Mouse (Mus musculus) embryo, embryonic 9.5 days (tissue): Measurements from ENCODE around the gene Ccdc30.

Source experiments
- DNase-seq: peaks from one replicate; pipeline ENCODE4 v3.0.0-alpha.2; 2017; ENCODE audit errors: extremely low spot score

Ccdc30 gene

GRCm38 (mm10) chr4:119415072-119415753, at the start of gene Ccdc30:
Ccdc30 (minus strand) TSS chr4:119415521.
- DNase-seq: peak; percentile 95

DNA sequence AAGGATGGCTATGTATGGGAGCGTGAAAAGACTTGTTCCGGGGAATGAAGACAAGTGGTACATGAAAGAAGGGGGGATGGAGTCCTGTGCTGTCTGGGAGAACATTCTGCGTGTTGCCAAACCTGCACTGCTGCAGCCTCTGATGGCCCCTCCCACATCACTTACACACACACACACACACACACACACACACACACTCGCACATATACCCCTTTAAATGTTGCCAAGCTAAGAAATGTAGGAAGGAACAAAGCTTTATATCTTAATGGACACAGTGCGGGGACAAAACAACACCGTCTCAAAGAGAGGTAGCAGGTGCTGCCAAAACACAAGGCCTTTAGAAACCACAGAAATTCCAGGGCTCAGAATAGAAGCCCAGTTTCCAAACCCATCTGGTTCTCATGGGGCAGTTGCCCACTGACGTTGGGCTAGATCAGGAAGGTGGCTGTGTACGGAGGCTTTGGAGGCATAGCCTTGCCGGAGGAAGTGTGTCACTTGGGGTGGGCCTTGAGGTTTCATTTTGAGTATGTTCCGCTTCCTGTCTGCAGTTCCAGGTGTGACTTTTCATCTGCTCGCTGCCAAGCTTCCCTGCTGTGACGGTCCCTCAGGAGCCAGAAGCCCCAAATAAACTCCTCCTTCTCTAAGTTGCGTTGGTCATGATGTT, 48.6 kb upstream of the Ccdc30 start:
- DNase-seq: no peak

GRCm38 (mm10) chr4:119462858-119463755, 47.8 kb upstream of the Ccdc30 start:
- peak; percentile 14 for DNase-seq

DNA sequence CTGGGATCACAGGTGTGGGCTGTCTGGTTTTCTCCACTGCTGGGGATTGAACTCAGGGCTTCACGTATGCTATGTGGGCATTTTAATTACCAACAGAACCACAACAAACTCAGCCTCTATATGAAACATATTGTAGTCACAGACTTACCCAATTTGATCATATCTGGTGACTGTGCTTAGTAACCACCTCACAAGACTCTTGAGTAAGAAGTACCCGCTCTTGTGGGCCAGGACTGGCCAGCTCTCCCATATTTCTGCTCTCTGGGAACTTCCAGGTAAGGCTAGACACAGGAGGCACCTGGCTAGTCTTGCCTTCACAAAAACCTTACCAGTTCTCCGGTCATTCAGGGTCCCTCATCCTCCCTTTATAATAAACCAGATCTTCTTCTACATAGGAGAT, 47.1 kb upstream of the Ccdc30 start:
- no peak for DNase-seq

GRCm38 (mm10) chr4:119460728-119461141, 45.4 kb upstream of the Ccdc30 start:
- no peak for DNase-seq

GRCm38 (mm10) chr4:119460296-119460695, 45.0 kb upstream of the Ccdc30 start:
- peak; percentile 9 for DNase-seq

DNA sequence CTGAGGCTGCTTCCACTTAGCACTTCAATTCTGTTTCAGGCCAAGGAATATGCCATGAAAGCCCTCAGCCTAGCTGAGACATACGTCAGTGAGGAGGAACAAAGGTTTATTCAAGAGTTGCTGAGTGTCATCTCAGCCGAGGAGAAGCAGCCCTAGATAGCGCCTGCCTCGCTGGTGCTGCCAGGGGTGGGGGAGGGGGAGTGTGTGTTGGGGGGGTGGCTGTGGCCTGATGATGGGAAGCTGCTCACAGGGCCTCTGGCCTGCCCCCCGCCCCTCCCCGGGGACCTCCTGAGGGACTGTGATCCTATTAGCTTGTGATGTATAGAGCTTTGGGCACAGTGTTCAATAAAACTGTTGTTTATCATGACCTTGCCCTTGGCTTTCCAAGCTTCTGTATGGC, 38.2 kb upstream of the Ccdc30 start:
- peak; percentile 13 for DNase-seq

DNA sequence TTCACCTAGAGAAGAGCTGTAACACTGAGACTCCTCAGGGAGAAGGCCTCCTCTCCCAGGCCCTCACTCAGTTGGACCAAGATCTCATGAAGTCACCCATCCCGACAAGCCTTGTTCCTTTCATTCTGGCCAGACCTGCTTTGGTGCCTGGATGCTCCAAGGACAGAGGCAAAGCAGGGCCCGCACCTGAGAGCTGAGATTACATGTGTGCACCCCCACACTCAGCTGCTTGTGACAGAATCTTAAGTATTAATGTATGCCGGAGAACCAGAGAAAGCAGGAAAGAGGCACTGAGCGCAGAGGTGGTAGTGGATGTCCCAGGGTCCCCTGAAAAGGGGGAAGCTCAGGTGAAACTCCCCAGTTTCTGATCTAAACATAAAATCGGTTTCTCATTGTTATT, 37.8 kb upstream of the Ccdc30 start:
- DNase-seq: no peak

- DNase-seq: no peak
Measured at GRCm38 (mm10) chr4:119450436-119450835, 35.1 kb upstream of the Ccdc30 start.

GRCm38 (mm10) chr4:119447786-119448185, 32.5 kb upstream of the Ccdc30 start:
- DNase-seq: no peak

DNA sequence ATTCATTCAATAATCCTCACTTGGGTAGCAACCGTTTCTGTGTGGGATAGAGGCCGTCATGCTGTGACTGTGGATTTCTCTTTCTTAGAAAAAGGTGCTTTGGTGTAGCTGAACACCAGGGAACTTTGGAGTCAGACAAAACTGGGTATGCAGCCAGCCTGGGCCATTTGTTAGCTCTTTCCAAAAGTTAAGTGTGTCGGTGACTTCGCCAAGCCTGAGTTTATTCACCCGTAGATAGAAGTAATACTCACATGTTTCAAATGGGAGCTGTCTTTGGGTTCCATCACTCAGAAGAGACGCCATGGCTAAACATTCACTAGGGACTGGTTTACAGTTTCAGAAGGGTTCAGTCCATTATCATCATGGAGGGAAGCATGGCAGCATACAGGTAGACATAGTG, 31.9 kb upstream of the Ccdc30 start:
- no peak for DNase-seq

- DNase-seq: no peak
Measured at GRCm38 (mm10) chr4:119442539-119442938, 27.2 kb upstream of the Ccdc30 start.

DNA sequence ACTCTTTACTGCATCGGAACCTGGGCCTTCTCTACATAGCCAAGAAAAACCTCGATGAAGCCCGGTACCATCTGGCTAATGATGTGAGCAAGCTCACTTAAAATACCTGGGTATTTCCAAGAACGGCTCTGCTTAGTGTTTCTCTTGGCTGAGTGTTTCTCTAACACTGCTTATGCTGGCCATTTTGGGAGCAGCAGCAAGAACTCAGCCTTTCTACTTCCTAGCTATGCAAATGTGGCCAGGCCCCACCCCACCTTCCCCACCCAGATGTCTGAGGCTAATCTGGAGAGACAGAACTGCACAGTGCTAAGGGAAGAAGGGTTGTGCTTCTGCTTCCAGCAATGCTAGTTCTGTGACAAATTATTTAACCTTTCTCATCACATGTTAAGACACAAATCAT, 26.5 kb upstream of the Ccdc30 start:
- DNase-seq: no peak

DNA sequence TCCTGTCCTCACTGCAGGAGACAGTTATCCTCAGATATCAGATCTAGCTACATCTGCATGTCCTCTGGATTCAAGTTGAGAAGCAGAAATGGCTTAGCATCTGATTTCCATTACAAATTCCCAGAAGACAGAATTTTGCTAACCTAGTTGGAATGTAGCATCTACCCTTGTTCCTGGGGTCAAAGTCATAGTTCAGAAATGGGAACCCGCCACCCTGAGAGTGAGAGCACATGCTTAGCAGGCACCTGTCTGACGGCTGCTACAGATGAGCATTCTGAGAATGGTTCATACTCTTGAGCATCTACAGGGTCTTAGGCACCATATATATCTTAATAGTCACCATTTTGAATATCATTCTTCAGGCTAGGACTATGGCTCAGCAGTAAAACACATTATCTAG, 22.6 kb upstream of the Ccdc30 start:
- DNase-seq: no peak

GRCm38 (mm10) chr4:119430678-119431077, 15.4 kb upstream of the Ccdc30 start:
- DNase-seq: peak; percentile 31

- DNase-seq: no peak
Measured at GRCm38 (mm10) chr4:119427680-119428079, 12.4 kb upstream of the Ccdc30 start.

DNA sequence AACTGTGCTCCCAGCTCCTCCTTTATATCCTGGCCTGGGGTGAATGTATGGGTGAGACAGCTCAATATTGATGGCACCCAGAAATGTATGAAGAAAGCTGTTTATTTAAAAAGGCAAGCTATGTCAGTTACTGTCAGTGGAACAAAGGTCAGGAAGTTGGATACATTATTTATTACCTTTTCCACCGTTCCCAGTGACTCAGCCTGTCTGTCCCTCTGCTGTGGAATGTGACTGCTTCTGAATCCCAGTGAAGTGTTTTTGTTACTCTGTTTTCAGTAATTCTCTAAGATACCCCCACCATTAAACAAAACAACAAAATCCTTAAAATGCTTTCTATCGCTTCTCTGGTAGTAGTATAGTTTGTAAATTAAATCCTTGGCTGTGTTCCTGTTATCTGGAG, 10.3 kb upstream of the Ccdc30 start:
- no peak for DNase-seq

- DNase-seq: no peak
Measured at GRCm38 (mm10) chr4:119425077-119425476, 9.8 kb upstream of the Ccdc30 start.

DNA sequence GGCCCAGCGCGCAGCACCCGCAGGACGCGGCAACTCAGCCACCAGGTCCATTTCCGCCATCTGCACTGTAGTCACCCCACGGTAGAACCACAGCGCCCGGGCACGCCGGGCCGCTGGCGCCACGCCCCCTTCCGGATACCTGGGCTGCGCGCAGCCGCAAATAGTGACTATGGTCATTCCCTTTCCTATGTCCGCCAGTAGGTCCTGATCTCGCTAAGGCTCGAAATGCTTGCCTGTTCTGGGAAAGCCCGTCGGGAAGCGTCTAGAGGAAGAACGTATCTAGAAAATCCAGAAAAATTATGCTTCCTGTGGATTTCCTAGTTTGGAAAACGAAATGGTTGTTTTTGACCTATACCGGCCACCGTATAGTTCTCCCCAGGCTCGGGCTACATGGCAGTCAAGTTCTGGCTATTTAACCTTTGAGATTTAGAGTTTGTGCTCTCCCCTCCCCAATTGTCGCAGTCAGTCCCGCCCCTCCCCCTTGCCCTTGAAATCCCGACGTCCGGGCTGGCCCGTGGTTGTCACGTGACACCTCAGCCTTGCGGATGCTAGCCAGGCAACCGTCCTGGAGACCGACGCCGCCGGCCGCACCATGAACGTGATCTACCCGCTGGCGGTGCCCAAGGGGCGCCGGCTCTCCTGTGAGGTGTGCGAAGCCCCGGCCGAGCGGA, 7.1 kb upstream of the Ccdc30 start, which contains the start of the genes Ppcs and Zmynd12:
Ppcs (minus strand) TSS at position 127 of the 671 bp plus-strand sequence.
Zmynd12 (plus strand) TSS at position 521 of the 671 bp plus-strand sequence.
- DNase-seq: peak; percentile 91

GRCm38 (mm10) chr4:119421921-119422293, 6.6 kb upstream of the Ccdc30 start:
- no peak for DNase-seq

- DNase-seq: no peak
Measured at GRCm38 (mm10) chr4:119421191-119421590, 5.9 kb upstream of the Ccdc30 start.

GRCm38 (mm10) chr4:119417894-119418293, 2.6 kb upstream of the Ccdc30 start:
- no peak for DNase-seq
